In genomic region chr6:37529940-37530339, GRCm38 (mm10) we compare ENCODE assay signal across 30 mouse cellular contexts. TPM values are rescaled to one million over a fixed set of nuclear protein-coding genes. Genes with fewer than 3 reads are reported as not detected.
DNase-seq lines count a peak whose midpoint lies in the region; ATAC-seq and TF ChIP-seq lines count a peak whose summit lies in the region.
"Had no signal": no experiment of that assay in that cellular context is flagged by ENCODE, and none has a peak within 500 bp of the region (broad histone marks: within the 10 kb centered on the region; RNA-seq: fewer than 3 reads in every experiment).

Gene Akr1d1 (plus strand): TSS chr6:37530173.

- no peaks in the 10 kb centered on the region for H3K27me3 ChIP-seq in liver, adult 2 months (ENCODE audit: control insufficient read depth, insufficient read depth, low read length)
- no peaks in the 10 kb centered on the region for H3K27me3 ChIP-seq in liver, embryonic 12.5 days (replicated peaks)
- H3K27me3 ChIP-seq: forebrain, embryonic 13.5 days; hindbrain, embryonic 13.5 days had no signal

- DNase-seq in adrenal gland, postnatal 14 days = no peak
- no peak for DNase-seq in adrenal gland, adult 18-20 months (ENCODE audit: low spot score in 2 of 2)
- peak; percentile 93 for DNase-seq in liver, adult 2 months (ENCODE audit: extremely low read depth, low read depth, low spot score)
- no peak for DNase-seq in adrenal gland, postnatal 25 days
- DNase-seq in adrenal gland, postnatal 4 days (ENCODE audit: low spot score in 2 of 2) = no peak
- DNase-seq in heart, postnatal 25 days (ENCODE audit: low spot score) = no peak
- DNase-seq: cerebellum, adult 18-20 months; cerebellum, adult 9-10 months; cerebellum, postnatal 14 days; gastrocnemius, adult 2 months; gastrocnemius, postnatal 14 days; heart, adult 11 months; heart, postnatal 36 days had no signal

- H3K4me3 ChIP-seq in liver, adult 2 months (ENCODE audit: insufficient read depth, low read depth, low read length) = peak within 1 kb of the TSS; percentile 62
- no peak within 1 kb of the TSS for H3K4me3 ChIP-seq in liver, embryonic 12.5 days
- H3K4me3 ChIP-seq: forebrain, embryonic 10.5 days; forebrain, embryonic 13.5 days; gastrocnemius, adult 2 months; hindbrain, embryonic 10.5 days; hindbrain, embryonic 13.5 days had no signal

- TF ChIP-seq CTCF in liver, adult 2 months (IDR thresholded peaks at IDR 0.05; ENCODE audit: low read depth, low read length) = no peak

- H3K9ac ChIP-seq in liver, adult 2 months (ENCODE audit: low read depth, low read length) = peak within 1 kb of the TSS; percentile 64
- no peak within 1 kb of the TSS for H3K9ac ChIP-seq in liver, embryonic 12.5 days
- H3K9ac ChIP-seq: forebrain, embryonic 13.5 days; hindbrain, embryonic 13.5 days had no signal

- peaks cover 17% of the 10 kb centered on the region; the same call in 1 of the 2 replicates for H3K79me2 ChIP-seq in liver, adult 2 months (ENCODE audit: control insufficient read depth, insufficient read depth, low read length)

- H3K36me3 ChIP-seq in liver, adult 2 months (ENCODE audit: control insufficient read depth, insufficient read depth, low read length) = peaks cover 3% of the 10 kb centered on the region
- H3K36me3 ChIP-seq in liver, embryonic 12.5 days = no peaks in the 10 kb centered on the region
- H3K36me3 ChIP-seq: forebrain, embryonic 10.5 days; hindbrain, embryonic 10.5 days; hindbrain, embryonic 13.5 days had no signal

- intact Hi-C loops in heart, postnatal 25 days (cut with DNase I) = no loop called here

- peak within 1 kb of the TSS; percentile 73 for H3K27ac ChIP-seq in liver, adult 2 months (replicated peaks; ENCODE audit: insufficient read depth, low read depth, low read length)
- H3K27ac ChIP-seq in liver, embryonic 12.5 days = no peak within 1 kb of the TSS
- H3K27ac ChIP-seq: forebrain, embryonic 10.5 days; forebrain, embryonic 13.5 days; gastrocnemius, adult 2 months; hindbrain, embryonic 10.5 days; hindbrain, embryonic 13.5 days had no signal

- H3K4me1 ChIP-seq in liver, adult 2 months (ENCODE audit: control insufficient read depth, insufficient read depth, low read length) = peaks cover 28% of the 10 kb centered on the region
- no peaks in the 10 kb centered on the region for H3K4me1 ChIP-seq in liver, embryonic 12.5 days
- H3K4me1 ChIP-seq: forebrain, embryonic 10.5 days; forebrain, embryonic 13.5 days; hindbrain, embryonic 10.5 days; hindbrain, embryonic 13.5 days had no signal

- no peak within 1 kb of the TSS for H3K4me2 ChIP-seq in liver, embryonic 12.5 days
- H3K4me2 ChIP-seq: forebrain, embryonic 13.5 days; heart, embryonic 11.5 days; hindbrain, embryonic 13.5 days had no signal

- no peak for TF ChIP-seq POLR2A in liver, adult 2 months (IDR thresholded peaks at IDR 0.05; ENCODE audit: extremely low read depth, insufficient read depth, low read length)

- no peaks in the 10 kb centered on the region for H3K9me3 ChIP-seq in liver, embryonic 12.5 days (replicated peaks)
- H3K9me3 ChIP-seq: forebrain, embryonic 10.5 days; forebrain, embryonic 13.5 days; hindbrain, embryonic 10.5 days; hindbrain, embryonic 13.5 days had no signal

- no peak for ATAC-seq in liver, embryonic 12.5 days
- ATAC-seq: CD4-positive, CD25-positive, alpha-beta regulatory T cell, adult 4 months; forebrain, embryonic 13.5 days; forebrain, embryonic 16.5 days; hindbrain, embryonic 16.5 days; intestine, postnatal 0 days had no signal

- 34% methylated on average over 4 of the region's 4 CpGs for WGBS in liver, adult 2 months
- 81% methylated on average over 4 of the region's 4 CpGs for WGBS in liver, embryonic 12.5 days (ENCODE audit: insufficient replicate concordance)

RNA-seq across cellular contexts. Expression of gene Akr1d1, which starts in this region (rescaled TPM):
- 226 and 286 TPM in 2 replicates for total RNA-seq in adrenal gland, postnatal 14 days (2021)
- 1,000 to 10,000 TPM in 1 of 2 experiments, under 1 TPM in 1; 0.54 to 2,390 TPM for total RNA-seq in adrenal gland, adult 18-20 months (2021)
- 234 and 301 TPM in 2 replicates for total RNA-seq in liver, adult 2 months (2014; rRNA removed)
- polyA plus RNA-seq in liver, adult 2 months (2012; rRNA removed) = 73.2 and 89.2 TPM in 2 replicates
- 0.19 and 0.36 TPM in 2 replicates for polyA plus RNA-seq in liver, embryonic 12.5 days (2016; fragmentation: Nextera tagmentation; extraction: Ambion mirVana)
- 647 and 908 TPM in 2 replicates for total RNA-seq in adrenal gland, postnatal 25 days (2021)
- total RNA-seq in adrenal gland, postnatal 4 days (2021) = 100 to 1,000 TPM; 292 to 395 TPM
- not detected for total RNA-seq in heart, postnatal 25 days (2021)
- total RNA-seq: gastrocnemius, adult 2 months; gastrocnemius, postnatal 14 days; heart, adult 8-10 months; heart, postnatal 36 days; MEL had no signal
- polyA plus RNA-seq: C2C12; CD4-positive, CD25-positive, alpha-beta regulatory T cell, adult 4 months; embryonic facial prominence, embryonic 11.5 days; embryonic facial prominence, embryonic 14.5 days; forebrain, embryonic 10.5 days; forebrain, embryonic 13.5 days; forebrain, embryonic 16.5 days; heart, embryonic 11.5 days; heart, embryonic 14.5 days; heart, postnatal 0 days; hindbrain, embryonic 10.5 days; hindbrain, embryonic 13.5 days; hindbrain, embryonic 16.5 days had no signal

Comparison
In these comparisons a context has a peak if more than half of its experiments do, and no peak if none do; other contexts are left out.
1. RNA of gene Akr1d1 (polyA plus RNA-seq): 73.2 to 89.2 TPM in liver, adult 2 months; 0.19 to 0.36 TPM in liver, embryonic 12.5 days; every median in the first group is over 10 times any median in the second.